Mouse (Mus musculus) neural tube, embryonic 14.5 days (tissue): ENCODE results near the gene Ppp4r1. TPM values are rescaled to one million over a fixed set of nuclear protein-coding genes. Genes with fewer than 3 reads are reported as not detected.

ENCODE experiments used
- ATAC-seq: fragments of 200-750 bp; cut with Nextera tagmentation; 2 replicates; pipeline ENCODE4 v1.8.0; 2017; ENCODE audit warnings: low read depth, mild to moderate bottlenecking, moderate TSS enrichment, moderate library complexity
- H3K27ac ChIP-seq: fragments of 300-500 bp; sonication (generic); 2 replicates; pipeline ENCODE4 v1.5.1; 2014; ENCODE audit warnings: low read depth, mild to moderate bottlenecking, control low read depth, low read length, moderate library complexity, mixed read lengths
- H3K27me3 ChIP-seq: fragments of 300-500 bp; sonication (generic); 2 replicates; pipeline ENCODE4 v1.6.1; 2014; ENCODE audit warnings: low read length; ENCODE audit not compliant: control insufficient read depth, insufficient read depth
- H3K36me3 ChIP-seq: fragments of 300-500 bp; sonication (generic); 2 replicates; pipeline ENCODE4 v1.6.1; 2014; ENCODE audit warnings: low read length, mixed read lengths; ENCODE audit not compliant: control insufficient read depth, insufficient read depth
- H3K4me1 ChIP-seq: fragments of 300-500 bp; sonication (generic); 2 replicates; pipeline ENCODE4 v1.6.1; 2014; ENCODE audit warnings: low read length; ENCODE audit not compliant: control insufficient read depth, insufficient read depth
- H3K4me2 ChIP-seq: fragments of 300-500 bp; sonication (generic); 2 replicates; pipeline ENCODE4 v1.6.1; 2014; ENCODE audit warnings: mild to moderate bottlenecking, low read depth, low read length, control low read depth
- H3K4me3 ChIP-seq: fragments of 300-500 bp; sonication (generic); 2 replicates; pipeline ENCODE4 v1.5.1; 2014; ENCODE audit warnings: low read depth, low read length, control low read depth, mixed read lengths
- H3K9ac ChIP-seq: fragments of 300-500 bp; sonication (generic); replicated peaks from 2 replicates; pipeline ENCODE4 v1.6.1; 2014; ENCODE audit warnings: low read depth, mild to moderate bottlenecking, control low read depth, low read length, mixed read lengths
- H3K9me3 ChIP-seq: fragments of 300-500 bp; sonication (generic); 2 replicates; pipeline ENCODE4 v1.6.1; 2016; ENCODE audit warnings: low read length; ENCODE audit not compliant: control insufficient read depth
- WGBS: fragments of 180-500 bp; shearing (Covaris S2); extraction: QIAGEN DNeasy Blood & Tissue Kit; methylation state at CpG from one replicate; pipeline ENCODE4 v1.1.7; 2014; 5-methylcytosine and 5-hydroxymethylcytosine counted together
- polyA plus RNA-seq: library from polyadenylated mRNA; unstranded; fragments of >200 nt; fragmentation: Nextera tagmentation; extraction: Ambion mirVana; gene quantifications from 2 replicates; pipeline ENCODE4 v1.2.1, GENCODE M21; 2014

The Ppp4r1 gene
- polyA plus RNA-seq, 1 experiment from 2014 or later = 44.4 TPM

- H3K36me3 ChIP-seq = peaks cover 36% of the 10 kb centered on the region
- WGBS = 91% methylated on average over 5 of the region's 5 CpGs
- no peak overlapping the region for H3K4me3 ChIP-seq
- H3K9ac ChIP-seq = no peak overlapping the region
- H3K9me3 ChIP-seq = no peaks in the 10 kb centered on the region
- no peaks in the 10 kb centered on the region for H3K4me1 ChIP-seq
- H3K27ac ChIP-seq = no peak overlapping the region
- H3K4me2 ChIP-seq = no peak overlapping the region
- no peak for ATAC-seq
- H3K27me3 ChIP-seq = no peaks in the 10 kb centered on the region
Observed at GRCm38 (mm10) chr17:65811032-65811431, 28.7 kb downstream of the Ppp4r1 start.

GRCm38 (mm10) chr17:65813763-65814162, 31.4 kb downstream of the Ppp4r1 start:
- peaks cover 54% of the 10 kb centered on the region for H3K36me3 ChIP-seq

GRCm38 (mm10) chr17:65820197-65820596, 37.8 kb downstream of the Ppp4r1 start:
- no peak for ATAC-seq

More at GRCm38 (mm10) chr17:65813763-65814162, 31.4 kb downstream of the Ppp4r1 start:
- Histone ChIP-seq H3K9ac (no peak overlapping the region), H3K4me2 (no peak overlapping the region), H3K27ac (no peak overlapping the region), H3K9me3 (no peaks in the 10 kb centered on the region), H3K4me3 (no peak overlapping the region), H3K27me3 (no peaks in the 10 kb centered on the region), H3K4me1 (no peaks in the 10 kb centered on the region)
- no peak for ATAC-seq
- WGBS = 95% methylated on average over 8 of the region's 8 CpGs

GRCm38 (mm10) chr17:65822423-65822822, 40.0 kb downstream of the Ppp4r1 start:
- 0 out of 2 replicates have a peak, but pooled peaks cover 2% of the 10 kb centered on the region for H3K4me1 ChIP-seq
- H3K27ac ChIP-seq = no peak overlapping the region
- no peak for ATAC-seq
- no peaks in the 10 kb centered on the region for H3K9me3 ChIP-seq
- H3K4me3 ChIP-seq = no peak overlapping the region
- H3K27me3 ChIP-seq = no peaks in the 10 kb centered on the region
- no peak overlapping the region for H3K4me2 ChIP-seq
- 93% methylated on average over 5 of the region's 5 CpGs for WGBS
- peaks cover 22% of the 10 kb centered on the region for H3K36me3 ChIP-seq
- no peak overlapping the region for H3K9ac ChIP-seq

More at GRCm38 (mm10) chr17:65820197-65820596, 37.8 kb downstream of the Ppp4r1 start:
- H3K9me3 ChIP-seq = no peaks in the 10 kb centered on the region
- H3K27ac ChIP-seq = no peak overlapping the region
- no peak overlapping the region for H3K4me3 ChIP-seq
- peaks cover 39% of the 10 kb centered on the region for H3K36me3 ChIP-seq
- H3K4me2 ChIP-seq = no peak overlapping the region
- WGBS = 89% methylated on average over 5 of the region's 5 CpGs
- H3K4me1 ChIP-seq = no peaks in the 10 kb centered on the region
- no peaks in the 10 kb centered on the region for H3K27me3 ChIP-seq
- H3K9ac ChIP-seq = no peak overlapping the region

GRCm38 (mm10) chr17:65824246-65824645, 41.9 kb downstream of the Ppp4r1 start:
- Histone ChIP-seq H3K36me3 (peaks cover 20% of the 10 kb centered on the region), H3K9me3 (no peaks in the 10 kb centered on the region), H3K4me3 (no peak overlapping the region), H3K27me3 (no peaks in the 10 kb centered on the region), H3K27ac (no peak overlapping the region), H3K4me2 (no peak overlapping the region), H3K4me1 (0 out of 2 replicates have a peak, but pooled peaks cover 6% of the 10 kb centered on the region), H3K9ac (no peak overlapping the region)
- no peak for ATAC-seq
- WGBS = 96% methylated on average over 10 of the region's 10 CpGs

GRCm38 (mm10) chr17:65826257-65826656, 43.9 kb downstream of the Ppp4r1 start:
- no peak for ATAC-seq
- 0 out of 2 replicates have a peak, but pooled peaks cover 6% of the 10 kb centered on the region for H3K4me1 ChIP-seq
- H3K4me2 ChIP-seq = no peak overlapping the region
- no peaks in the 10 kb centered on the region for H3K9me3 ChIP-seq
- 0 out of 2 replicates have a peak overlapping the region, but pooled peaks have one; percentile 35 for H3K27ac ChIP-seq
- no peak overlapping the region for H3K9ac ChIP-seq
- H3K27me3 ChIP-seq = no peaks in the 10 kb centered on the region
- no peak overlapping the region for H3K4me3 ChIP-seq
- H3K36me3 ChIP-seq = peaks cover 30% of the 10 kb centered on the region
- WGBS = 76% methylated on average over 9 of the region's 9 CpGs

GRCm38 (mm10) chr17:65827119-65827840, 44.9 kb downstream of the Ppp4r1 start:
- H3K4me3 ChIP-seq = no peak overlapping the region
- H3K27me3 ChIP-seq = no peaks in the 10 kb centered on the region
- H3K27ac ChIP-seq = no peak overlapping the region
- 0 out of 2 replicates have a peak, but pooled peaks cover 6% of the 10 kb centered on the region for H3K4me1 ChIP-seq
- no peaks in the 10 kb centered on the region for H3K9me3 ChIP-seq
- H3K9ac ChIP-seq = no peak overlapping the region
- 76% methylated on average over 16 of the region's 16 CpGs for WGBS
- peaks cover 29% of the 10 kb centered on the region for H3K36me3 ChIP-seq
- H3K4me2 ChIP-seq = no peak overlapping the region
- ATAC-seq = no peak

- no peaks in the 10 kb centered on the region for H3K27me3 ChIP-seq
- H3K4me1 ChIP-seq = 0 out of 2 replicates have a peak, but pooled peaks cover 6% of the 10 kb centered on the region
- no peaks in the 10 kb centered on the region for H3K9me3 ChIP-seq
- H3K4me3 ChIP-seq = no peak overlapping the region
- ATAC-seq = peak; percentile 32; the same call in 1 of the 2 replicates
- H3K9ac ChIP-seq = no peak overlapping the region
- WGBS = 90% methylated on average over 5 of the region's 5 CpGs
- peaks cover 27% of the 10 kb centered on the region for H3K36me3 ChIP-seq
- H3K27ac ChIP-seq = no peak overlapping the region
- H3K4me2 ChIP-seq = no peak overlapping the region
Observed at GRCm38 (mm10) chr17:65827904-65828303, 45.5 kb downstream of the Ppp4r1 start.

GRCm38 (mm10) chr17:65828951-65829350, 46.6 kb downstream of the Ppp4r1 start:
- 95% methylated on average over 11 of the region's 11 CpGs for WGBS
- H3K36me3 ChIP-seq = peaks cover 35% of the 10 kb centered on the region

More at GRCm38 (mm10) chr17:65828951-65829350, 46.6 kb downstream of the Ppp4r1 start:
- no peaks in the 10 kb centered on the region for H3K9me3 ChIP-seq
- H3K4me3 ChIP-seq = no peak overlapping the region
- no peak overlapping the region for H3K4me2 ChIP-seq
- H3K27me3 ChIP-seq = no peaks in the 10 kb centered on the region
- H3K9ac ChIP-seq = no peak overlapping the region
- 0 out of 2 replicates have a peak, but pooled peaks cover 6% of the 10 kb centered on the region for H3K4me1 ChIP-seq
- no peak for ATAC-seq
- H3K27ac ChIP-seq = no peak overlapping the region
